Mouse (Mus musculus): ENCODE measurements around the gene Slc48a1. TPM values are rescaled to one million over a fixed set of nuclear protein-coding genes. Genes with fewer than 3 reads are reported as not detected.

The Slc48a1 gene
- polyA plus RNA-seq, 2 experiments from 2014 or later, result 23.6 to 29.0 TPM

GRCm38 (mm10) chr15:97784092-97784559, 5.8 kb downstream of the Slc48a1 start:
- peak; percentile 72 for ATAC-seq

GRCm38 (mm10) chr15:97784561-97785161, 6.3 kb downstream of the Slc48a1 start:
- ATAC-seq, result peak; percentile 12

- no peak for ATAC-seq
Observed at GRCm38 (mm10) chr15:97785731-97786411, 7.6 kb downstream of the Slc48a1 start.

- no peak for ATAC-seq
Observed at GRCm38 (mm10) chr15:97786412-97787112, 8.2 kb downstream of the Slc48a1 start.

GRCm38 (mm10) chr15:97787148-97787798, 9.0 kb downstream of the Slc48a1 start:
- ATAC-seq, result no peak

GRCm38 (mm10) chr15:97787799-97788667, 9.7 kb downstream of the Slc48a1 start:
- ATAC-seq, result no peak

GRCm38 (mm10) chr15:97788821-97789220, 10.5 kb downstream of the Slc48a1 start:
- no peak for ATAC-seq

- ATAC-seq, result peak; percentile 29
Observed at GRCm38 (mm10) chr15:97789761-97790505, 11.6 kb downstream of the Slc48a1 start.

- ATAC-seq, result no peak
Observed at GRCm38 (mm10) chr15:97791126-97791700, 12.9 kb downstream of the Slc48a1 start.

GRCm38 (mm10) chr15:97793386-97794153, 15.2 kb downstream of the Slc48a1 start:
- ATAC-seq, result no peak

GRCm38 (mm10) chr15:97794268-97794667, 15.9 kb downstream of the Slc48a1 start:
- no peak for ATAC-seq

- ATAC-seq, result no peak
Observed at GRCm38 (mm10) chr15:97795559-97796235, 17.4 kb downstream of the Slc48a1 start.

- ATAC-seq, result no peak
Observed at GRCm38 (mm10) chr15:97796674-97797310, 18.5 kb downstream of the Slc48a1 start.

- no peak for ATAC-seq
Observed at GRCm38 (mm10) chr15:97798134-97798533, 19.8 kb downstream of the Slc48a1 start.

- no peak for ATAC-seq
Observed at GRCm38 (mm10) chr15:97799446-97799845, 21.1 kb downstream of the Slc48a1 start.

GRCm38 (mm10) chr15:97800853-97801252, 22.5 kb downstream of the Slc48a1 start:
- ATAC-seq, result no peak

- ATAC-seq, result no peak
Observed at GRCm38 (mm10) chr15:97801811-97802210, 23.5 kb downstream of the Slc48a1 start.

GRCm38 (mm10) chr15:97802575-97802974, 24.3 kb downstream of the Slc48a1 start:
- ATAC-seq, result no peak

- no peak for ATAC-seq
Observed at GRCm38 (mm10) chr15:97807867-97808266, 29.5 kb downstream of the Slc48a1 start.

Data from activated CD4-positive, CD25-positive, alpha-beta regulatory T cell, adult 4 months (primary cell).